In genomic region chr3:96563267-96563666, GRCm38 (mm10) we compare ENCODE assay signal across 10 mouse cellular contexts. TPM values are rescaled to one million over a fixed set of nuclear protein-coding genes. Genes with fewer than 3 reads are reported as not detected.
DNase-seq lines count a peak whose midpoint lies in the region; ATAC-seq lines count a peak whose summit lies in the region.
"Had no signal": no experiment of that assay in that cellular context is flagged by ENCODE, and none has a peak within 500 bp of the region (broad histone marks: within the 10 kb centered on the region; RNA-seq: fewer than 3 reads in every experiment).

No protein-coding gene starts in this region.

- WGBS in kidney, embryonic 15.5 days, result 91% methylated on average over 8 of the region's 8 CpGs
- 84% methylated on average over 8 of the region's 8 CpGs for WGBS in heart, embryonic 16.5 days

- no peak overlapping the region for H3K9ac ChIP-seq in kidney, embryonic 15.5 days
- H3K9ac ChIP-seq in heart, embryonic 16.5 days (ENCODE audit: low read length), result no peak overlapping the region
- H3K9ac ChIP-seq: forebrain, embryonic 13.5 days had no signal

- peaks cover 67% of the 10 kb centered on the region for H3K4me1 ChIP-seq in kidney, embryonic 15.5 days
- peaks cover 24% of the 10 kb centered on the region for H3K4me1 ChIP-seq in heart, embryonic 16.5 days (ENCODE audit: control insufficient read depth, insufficient read depth, low read length)

- peak overlapping the region; percentile 90 for H3K27ac ChIP-seq in kidney, embryonic 15.5 days
- H3K27ac ChIP-seq in heart, embryonic 16.5 days (ENCODE audit: low read length), result peak overlapping the region; percentile 75
- H3K27ac ChIP-seq: forebrain, embryonic 13.5 days had no signal

- DNase-seq in adrenal gland, postnatal 14 days, result peak; percentile 64
- DNase-seq in adrenal gland, adult 18-20 months (ENCODE audit: low spot score in 2 of 2), result no peak
- no peak for DNase-seq in kidney, postnatal 10 days
- DNase-seq in 416B (ENCODE audit: low read depth), result peak; percentile 51
- DNase-seq in c-Kit-positive CD71-positive TER-119-positive erythroid progenitor cells, embryonic 14.5 days (ENCODE audit: low spot score), result no peak
- DNase-seq in right cerebral cortex, adult 18-20 months, result no peak

- no peaks in the 10 kb centered on the region for H3K27me3 ChIP-seq in kidney, embryonic 15.5 days
- H3K27me3 ChIP-seq in heart, embryonic 16.5 days (ENCODE audit: control insufficient read depth, insufficient read depth, low read length), result no peaks in the 10 kb centered on the region
- H3K27me3 ChIP-seq: forebrain, embryonic 13.5 days had no signal

- H3K9me3 ChIP-seq in kidney, embryonic 15.5 days (replicated peaks), result no peaks in the 10 kb centered on the region
- no peaks in the 10 kb centered on the region for H3K9me3 ChIP-seq in heart, embryonic 16.5 days (replicated peaks; ENCODE audit: control insufficient read depth, low read length)
- H3K9me3 ChIP-seq: forebrain, embryonic 13.5 days had no signal

- H3K36me3 ChIP-seq in kidney, embryonic 15.5 days, result peaks cover 25% of the 10 kb centered on the region
- H3K36me3 ChIP-seq in heart, embryonic 16.5 days (ENCODE audit: control insufficient read depth, insufficient read depth), result peaks cover 21% of the 10 kb centered on the region

- H3K4me3 ChIP-seq in kidney, embryonic 15.5 days (replicated peaks), result no peak overlapping the region
- H3K4me3 ChIP-seq in heart, embryonic 16.5 days (ENCODE audit: low read length), result no peak overlapping the region
- H3K4me3 ChIP-seq: forebrain, embryonic 13.5 days had no signal

- no peak for ATAC-seq in kidney, embryonic 15.5 days (replicated peaks; ENCODE audit: low FRiP score)
- ATAC-seq in heart, embryonic 16.5 days (replicated peaks; ENCODE audit: extremely low read depth, insufficient read depth, low FRiP score), result no peak
- ATAC-seq: forebrain, embryonic 13.5 days; midbrain, embryonic 16.5 days had no signal

- H3K4me2 ChIP-seq in kidney, embryonic 15.5 days, result no peak overlapping the region
- no peak overlapping the region for H3K4me2 ChIP-seq in heart, embryonic 16.5 days (ENCODE audit: low read depth, low read length)
- H3K4me2 ChIP-seq: forebrain, embryonic 13.5 days had no signal

RNA-seq across cellular contexts. Expression of gene Txnip, which starts 5.5 kb away (rescaled TPM):
- total RNA-seq in adrenal gland, postnatal 14 days (2021), result 479 and 772 TPM in 2 replicates
- total RNA-seq in adrenal gland, adult 18-20 months (2021), result 100 to 1,000 TPM; 539 to 784 TPM
- 144 and 153 TPM in 2 replicates for polyA plus RNA-seq in kidney, embryonic 15.5 days (2015; fragmentation: Nextera tagmentation; extraction: Ambion mirVana)
- polyA plus RNA-seq in heart, embryonic 16.5 days (2015; fragmentation: Nextera tagmentation; extraction: Ambion mirVana), result 209 and 226 TPM in 2 replicates

RNA-seq across cellular contexts. Expression of gene Gm16253, which starts 13.5 kb away (rescaled TPM):
- total RNA-seq in adrenal gland, postnatal 14 days (2021), result not detected in 2 replicates
- total RNA-seq in adrenal gland, adult 18-20 months (2021), result not detected
- polyA plus RNA-seq in kidney, embryonic 15.5 days (2015; fragmentation: Nextera tagmentation; extraction: Ambion mirVana), result 2.1 TPM in 2 replicates
- polyA plus RNA-seq in heart, embryonic 16.5 days (2015; fragmentation: Nextera tagmentation; extraction: Ambion mirVana), result 1.3 and 1.4 TPM in 2 replicates

RNA-seq across cellular contexts. Expression of gene Polr3gl, which starts 30.7 kb away (rescaled TPM):
- 35.0 and 36.1 TPM in 2 replicates for total RNA-seq in adrenal gland, postnatal 14 days (2021)
- 10 to 100 TPM; 35.5 to 38.8 TPM for total RNA-seq in adrenal gland, adult 18-20 months (2021)
- 38.1 and 39.8 TPM in 2 replicates for polyA plus RNA-seq in kidney, embryonic 15.5 days (2015; fragmentation: Nextera tagmentation; extraction: Ambion mirVana)
- 33.4 and 36.4 TPM in 2 replicates for polyA plus RNA-seq in heart, embryonic 16.5 days (2015; fragmentation: Nextera tagmentation; extraction: Ambion mirVana)

RNA-seq across cellular contexts. Expression of gene Ankrd34a, which starts 33.2 kb away (rescaled TPM):
- 0.49 and 0.70 TPM in 2 replicates for total RNA-seq in adrenal gland, postnatal 14 days (2021)
- under 1 TPM; 0.76 to 0.77 TPM for total RNA-seq in adrenal gland, adult 18-20 months (2021)
- polyA plus RNA-seq in kidney, embryonic 15.5 days (2015; fragmentation: Nextera tagmentation; extraction: Ambion mirVana), result 1.8 and 2.8 TPM in 2 replicates
- polyA plus RNA-seq in heart, embryonic 16.5 days (2015; fragmentation: Nextera tagmentation; extraction: Ambion mirVana), result 6.9 and 7.2 TPM in 2 replicates

RNA-seq across cellular contexts. Expression of gene Lix1l, which starts 37.7 kb away (rescaled TPM):
- 29.1 and 29.6 TPM in 2 replicates for total RNA-seq in adrenal gland, postnatal 14 days (2021)
- 10 to 100 TPM; 24.4 to 39.1 TPM for total RNA-seq in adrenal gland, adult 18-20 months (2021)
- 6.5 and 8.0 TPM in 2 replicates for polyA plus RNA-seq in kidney, embryonic 15.5 days (2015; fragmentation: Nextera tagmentation; extraction: Ambion mirVana)
- polyA plus RNA-seq in heart, embryonic 16.5 days (2015; fragmentation: Nextera tagmentation; extraction: Ambion mirVana), result 4.3 and 4.5 TPM in 2 replicates

Comparison
In these comparisons a context has a peak if more than half of its experiments do, and no peak if none do; other contexts are left out.
1. DNase-seq: peak in adrenal gland, postnatal 14 days (single experiment) and 416B (single experiment); none in adrenal gland, adult 18-20 months (0 of 2), kidney, postnatal 10 days (single experiment), c-Kit-positive CD71-positive TER-119-positive erythroid progenitor cells, embryonic 14.5 days (single experiment) and right cerebral cortex, adult 18-20 months (single experiment).